Mouse (Mus musculus) heart, postnatal 14 days (tissue): ENCODE data around the gene 1190005I06Rik. TPM values are rescaled to one million over a fixed set of nuclear protein-coding genes. Genes with fewer than 3 reads are reported as not detected.

Experiments used
- DNase-seq, 2 experiments: peaks; one replicate each; pipeline ENCODE4 v3.0.0; 2021 to 2022
- intact Hi-C: fragments of 180-260 bp; cut with DNase I; formaldehyde crosslinking; loops from one replicate; pipeline ENCODE4 v1.15.1; 2025
- total RNA-seq, 2 experiments: library from RNA; stranded (reverse); gene quantifications; 2 replicates each; pipeline ENCODE4 v1.2.3; 2021

Gene 1190005I06Rik
- total RNA-seq, 2 experiments from 2014 or later, result 3.7 to 4.0 TPM

- no peak for DNase-seq
- intact Hi-C loops, result no loop called here
These were observed 21.0 kb downstream of the 1190005I06Rik start for GRCm38 (mm10) chr8:120626461-120626860.

DNA sequence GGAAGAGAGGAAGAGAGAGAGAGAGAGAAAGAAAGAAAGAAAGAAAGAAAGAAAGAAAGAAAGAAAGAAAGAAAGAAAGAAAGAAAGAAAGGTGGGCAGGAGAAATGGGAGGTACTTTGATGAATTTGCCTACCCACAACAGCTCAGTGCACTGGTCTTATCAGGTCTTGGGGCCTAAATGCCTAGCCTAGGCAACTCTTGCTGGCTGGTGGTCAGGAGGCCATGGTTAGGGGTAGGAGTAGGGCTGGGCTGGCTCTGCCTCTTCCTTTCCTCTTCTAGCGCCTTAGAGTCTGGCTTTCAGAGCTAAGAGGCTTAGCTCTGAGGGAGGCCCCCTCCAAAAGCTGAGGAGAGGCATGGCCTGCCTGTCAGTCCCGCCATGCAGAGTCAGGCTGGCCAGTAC, 23.8 kb downstream of the 1190005I06Rik start:
- intact Hi-C loops, result no loop called here
- DNase-seq, result no peak

GRCm38 (mm10) chr8:120622161-120622560, 25.3 kb downstream of the 1190005I06Rik start:
- no peak for DNase-seq
- intact Hi-C loops, result no loop called here

DNA sequence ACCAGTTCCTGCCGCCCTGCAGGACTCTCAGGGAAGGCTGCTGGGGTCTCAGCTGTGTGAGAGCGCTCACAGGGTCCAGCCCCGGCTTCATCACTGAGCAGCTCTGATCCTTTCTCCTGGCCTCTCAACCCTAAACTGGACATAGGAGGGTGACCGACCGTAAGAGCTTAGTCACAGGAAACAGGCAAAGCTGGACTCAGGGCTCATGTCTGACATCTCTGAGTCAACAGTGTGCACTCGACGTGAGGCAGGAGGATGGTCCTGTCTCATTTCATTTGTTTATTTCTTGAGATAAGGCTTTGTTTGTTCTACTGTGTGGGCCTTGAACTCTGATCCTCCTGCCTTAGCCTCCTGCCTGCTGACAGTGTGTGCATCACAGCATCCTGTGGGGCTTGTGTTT, 27.0 kb downstream of the 1190005I06Rik start:
- DNase-seq, result no peak

DNA sequence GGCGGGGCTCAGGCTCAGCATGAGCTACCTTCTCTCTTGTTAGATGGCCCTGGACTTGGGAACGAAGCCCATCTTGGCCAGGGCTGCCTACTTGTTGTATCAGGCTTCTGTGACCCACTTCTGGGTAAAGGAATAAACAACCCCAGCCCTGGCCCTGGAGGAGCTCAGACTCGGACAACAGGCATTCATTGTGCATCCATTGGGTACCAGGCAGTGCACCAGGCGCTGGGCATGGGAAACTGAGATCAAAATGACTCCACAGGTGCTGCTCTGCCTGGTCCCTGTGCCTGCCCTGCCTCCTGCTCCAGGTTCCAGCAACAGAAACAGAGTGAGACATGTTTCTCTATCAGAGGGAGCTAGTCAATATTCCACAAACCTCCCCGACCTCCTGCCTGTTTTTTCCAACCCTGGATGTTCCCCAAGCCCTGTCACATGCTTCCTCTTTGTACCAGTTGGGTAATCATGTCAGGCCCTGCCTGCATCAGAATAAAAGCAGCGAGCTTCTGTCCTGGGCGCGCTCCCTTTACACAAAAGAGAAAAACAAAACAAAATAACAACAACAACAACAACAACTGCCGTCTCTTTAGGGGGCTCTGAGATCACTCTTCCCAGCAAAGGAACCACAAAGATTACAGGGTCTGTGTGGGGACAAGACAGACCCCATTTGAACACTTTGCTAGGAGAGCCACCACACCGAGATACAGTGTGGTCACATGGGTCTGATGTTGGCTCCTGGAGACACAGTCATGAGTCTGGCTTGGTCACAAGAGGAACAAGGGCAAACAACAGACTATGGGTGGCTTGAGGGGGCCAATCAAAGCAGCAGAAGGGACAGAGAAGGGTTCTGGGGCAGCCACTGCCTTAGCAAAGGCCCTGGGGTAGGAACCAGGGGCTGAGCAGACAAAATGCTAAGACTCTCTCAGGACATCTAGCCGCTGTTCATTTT, 27.9 kb downstream of the 1190005I06Rik start:
- peak; percentile 33 to 34 for DNase-seq
- intact Hi-C loops, result no loop called here

More for the DNA sequence above, 27.0 kb downstream of the 1190005I06Rik start:
- intact Hi-C loops, result no loop called here

- intact Hi-C loops, result no loop called here
- peak; percentile 77 to 84 for DNase-seq
These were observed 29.3 kb downstream of the 1190005I06Rik start for GRCm38 (mm10) chr8:120618110-120618509.

- intact Hi-C loops, result no loop called here
- no peak for DNase-seq
These were observed 30.5 kb downstream of the 1190005I06Rik start for GRCm38 (mm10) chr8:120616663-120617626.

DNA sequence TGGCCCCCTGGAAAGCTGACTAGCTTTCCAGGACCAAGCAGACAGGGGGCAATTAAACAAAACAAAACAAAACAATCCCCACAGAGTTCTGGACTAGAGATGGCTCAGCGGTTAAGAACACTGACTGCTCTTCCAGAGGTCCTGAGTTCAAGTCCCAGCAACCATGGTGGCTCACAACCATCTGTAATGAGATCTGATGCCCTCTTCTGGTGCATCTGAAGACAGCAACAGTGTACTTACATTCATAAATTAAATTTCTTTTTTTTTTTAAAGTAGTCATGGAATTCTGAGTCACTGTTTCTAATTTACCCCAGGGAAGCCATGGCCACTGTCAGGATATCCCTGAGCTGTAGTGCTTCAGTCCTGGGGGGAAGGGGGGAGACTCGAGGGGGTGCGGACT, 32.9 kb downstream of the 1190005I06Rik start:
- intact Hi-C loops, result no loop called here
- no peak for DNase-seq

- no peak for DNase-seq
- intact Hi-C loops, result no loop called here
These were observed 36.6 kb downstream of the 1190005I06Rik start for GRCm38 (mm10) chr8:120610824-120611223.

- peak; percentile 77 to 88 for DNase-seq
- intact Hi-C loops, result no loop called here
These were observed 39.5 kb downstream of the 1190005I06Rik start for GRCm38 (mm10) chr8:120607885-120608284.

DNA sequence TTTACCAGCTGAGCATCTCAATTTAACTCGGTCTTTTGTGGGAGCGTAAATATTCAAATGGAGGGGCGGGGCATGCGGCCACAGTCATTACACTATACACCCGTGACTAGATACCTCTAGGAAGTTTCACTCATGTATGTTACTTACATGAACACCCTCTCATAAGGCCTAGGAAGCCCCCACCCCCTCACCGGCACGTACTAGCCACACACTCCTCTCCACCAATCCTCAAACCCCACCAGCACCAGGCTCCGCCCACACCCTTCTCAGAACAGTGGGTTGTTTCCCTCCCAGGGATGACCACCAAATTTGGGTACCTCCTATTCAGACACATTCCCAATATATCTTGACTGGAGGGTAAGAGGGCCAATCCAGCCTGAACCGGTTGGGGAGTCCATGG, 40.0 kb downstream of the 1190005I06Rik start:
- intact Hi-C loops, result no loop called here
- DNase-seq, result no peak

DNA sequence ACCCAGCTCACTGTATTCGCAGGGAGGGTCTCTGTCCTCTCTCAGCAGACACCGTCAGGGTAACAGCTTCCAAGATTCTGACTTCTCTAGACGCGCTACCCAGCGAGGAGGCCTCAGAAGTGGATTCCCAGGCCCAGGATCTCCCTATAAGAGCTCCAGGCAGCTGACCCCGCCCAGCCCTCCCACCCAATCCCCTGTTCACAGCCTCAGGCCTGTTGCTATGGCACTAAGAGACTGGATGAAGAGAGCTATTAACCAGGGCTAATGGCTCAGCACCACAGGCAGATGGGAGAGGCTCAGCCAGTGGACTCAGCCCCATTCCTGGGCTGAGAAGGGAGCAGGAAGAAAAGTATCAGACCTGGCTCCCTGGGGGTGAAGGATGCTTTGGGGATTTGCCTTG, 44.8 kb downstream of the 1190005I06Rik start:
- no peak for DNase-seq
- intact Hi-C loops, result no loop called here

DNA sequence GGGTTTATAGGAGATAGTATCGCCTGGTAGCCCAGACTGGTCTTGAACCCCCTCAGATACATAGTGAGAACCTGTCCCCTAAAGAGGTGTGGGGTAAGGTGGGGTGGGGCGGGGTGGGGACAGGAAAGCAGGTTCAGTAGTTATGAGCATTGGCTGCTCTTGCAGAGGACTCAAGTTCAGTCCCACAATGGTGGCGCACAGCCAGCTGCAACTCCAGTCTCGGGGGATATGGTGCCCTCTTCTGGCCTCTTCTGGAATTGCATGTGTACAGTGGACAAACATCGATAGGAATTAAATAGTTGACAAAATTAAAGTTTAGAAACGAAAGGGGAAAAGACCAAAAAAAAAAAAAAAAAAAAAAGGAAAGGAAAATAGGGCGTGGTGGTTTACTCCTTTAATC, 47.9 kb downstream of the 1190005I06Rik start:
- intact Hi-C loops, result loop anchor here (5.0 kb wide), 2 partner anchors 277 to 422 kb away; partner anchors contain the start of gene Fam92b
- DNase-seq, result peak; percentile 87 to 90

GRCm38 (mm10) chr8:120598579-120598978, 48.9 kb downstream of the 1190005I06Rik start:
- intact Hi-C loops, result loop anchor here (5.0 kb wide), 2 partner anchors 276 to 421 kb away; partner anchors contain the start of gene Fam92b
- DNase-seq, result peak; percentile 35 to 40

DNA sequence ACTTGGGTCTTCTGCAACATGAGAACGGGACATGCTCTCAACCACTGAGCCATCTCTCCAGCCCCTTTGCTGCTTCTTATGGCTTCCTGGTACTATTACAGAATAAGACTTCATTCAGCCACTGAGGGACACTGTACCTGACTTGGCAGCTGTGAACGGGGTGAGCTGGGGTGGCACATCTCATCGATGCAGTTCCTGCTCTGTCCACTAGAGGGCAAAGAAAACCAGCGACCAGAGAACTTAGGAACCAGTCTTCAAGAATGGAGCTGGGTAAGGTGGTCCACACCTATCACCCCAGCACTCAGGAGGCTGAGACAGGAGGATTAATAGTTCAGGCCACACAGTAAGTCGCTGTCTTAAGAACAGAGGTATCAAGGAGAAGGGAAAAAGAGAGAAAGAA, 51.5 kb downstream of the 1190005I06Rik start:
- intact Hi-C loops, result loop anchor here (5.0 kb wide), 2 partner anchors 274 to 419 kb away; partner anchors contain the start of gene Fam92b
- peak; percentile 58 to 73 for DNase-seq

GRCm38 (mm10) chr8:120594571-120594970, 52.9 kb downstream of the 1190005I06Rik start:
- no peak for DNase-seq
- intact Hi-C loops, result no loop called here

GRCm38 (mm10) chr8:120591587-120592292, 55.7 kb downstream of the 1190005I06Rik start:
- intact Hi-C loops, result no loop called here
- no peak for DNase-seq

DNA sequence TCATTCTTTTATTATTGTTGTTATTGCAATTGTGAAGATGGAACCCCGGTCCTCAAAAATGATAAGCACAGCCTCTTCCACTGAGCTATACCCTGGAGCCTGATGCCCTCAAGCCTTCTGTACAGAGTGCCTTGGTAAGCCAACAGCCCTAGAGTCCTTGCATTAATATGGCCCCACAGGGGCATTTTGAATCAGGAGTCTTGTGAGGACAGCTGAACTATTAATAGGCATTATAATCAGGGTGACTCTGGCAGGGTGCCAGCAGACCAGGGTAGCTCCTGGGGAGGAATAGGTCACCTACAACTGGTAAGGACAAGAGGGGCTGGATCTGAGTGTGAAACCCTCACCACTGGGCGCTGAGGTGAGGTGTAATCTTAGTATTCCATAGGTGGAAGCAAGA, 57.5 kb downstream of the 1190005I06Rik start:
- intact Hi-C loops, result no loop called here
- DNase-seq, result peak; percentile 67 to 76

DNA sequence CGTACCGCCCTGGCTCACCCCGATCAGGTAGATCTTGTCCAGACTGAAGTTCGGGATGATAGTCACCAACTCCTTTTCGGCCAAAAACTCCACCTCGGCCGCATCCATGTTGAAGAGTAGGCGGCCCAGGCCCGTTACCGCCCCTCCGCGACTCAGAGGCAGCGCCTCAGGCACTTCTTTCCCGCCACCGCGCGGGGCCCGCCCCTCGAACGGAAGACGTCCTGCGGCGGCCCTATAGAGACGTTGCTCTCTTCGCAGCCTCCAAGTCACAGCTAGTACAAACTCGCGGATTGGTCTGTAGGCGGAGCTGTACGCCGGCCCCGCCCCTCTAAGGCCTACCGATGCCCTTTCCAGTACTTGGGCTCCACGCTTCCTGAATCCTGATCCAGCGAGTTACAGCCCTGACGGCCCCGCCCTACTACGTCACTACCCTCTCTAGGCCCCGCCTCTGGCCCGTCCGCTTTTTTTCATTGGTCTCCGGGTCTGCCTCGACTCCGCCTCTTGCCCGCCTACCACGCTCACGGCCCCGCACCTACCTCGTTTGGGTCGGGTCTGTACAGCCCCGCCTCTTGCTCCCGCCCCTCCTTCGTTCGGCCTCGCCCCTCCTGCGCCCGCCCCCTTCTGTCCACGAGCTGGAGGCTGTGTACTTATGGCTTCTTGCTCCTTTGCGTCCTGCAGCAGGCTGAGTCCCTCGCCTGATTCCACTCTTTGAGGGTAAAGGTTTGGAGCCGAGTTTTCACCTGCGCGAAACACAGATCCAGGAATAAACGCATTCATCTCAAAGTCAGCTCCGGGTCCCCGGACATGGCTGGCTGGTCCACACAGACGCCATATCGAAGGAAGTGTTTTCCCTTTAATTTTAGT, 58.3 kb downstream of the 1190005I06Rik start, which contains the start of gene Gins2:
Gene Gins2 (minus strand): TSS at position 397 of the 864 bp plus-strand sequence.
- DNase-seq, result peak; percentile 98 to 99
- intact Hi-C loops, result no loop called here
